Mouse (Mus musculus) G1E (cell line): Measurements from ENCODE around the gene Antxr2. TPM values are rescaled to one million over a fixed set of nuclear protein-coding genes. Genes with fewer than 3 reads are reported as not detected.

Experiments
- ATAC-seq: 2 replicates; pipeline ENCODE4 v1.8.0; 2016; ENCODE audit warnings: mild to moderate bottlenecking; ENCODE audit not compliant: insufficient number of reproducible peaks, poor library complexity, low FRiP score, severe bottlenecking; ENCODE audit errors: extremely low read depth
- DNase-seq: peaks from one replicate; pipeline ENCODE4 v3.0.0; 2012; ENCODE audit warnings: low spot score
- H3K27me3 ChIP-seq: 2 replicates; pipeline ENCODE4 v1.6.1; 2012; ENCODE audit warnings: mild to moderate bottlenecking, low read length, inconsistent platforms; ENCODE audit not compliant: insufficient read depth
- H3K36me3 ChIP-seq: replicated peaks from 2 replicates; pipeline ENCODE3; 2012; ENCODE audit warnings: mild to moderate bottlenecking, inconsistent platforms
- H3K4me1 ChIP-seq: 2 replicates; pipeline ENCODE4 v1.6.1; 2012; ENCODE audit warnings: low read depth, low read length, inconsistent platforms, mixed read lengths; ENCODE audit not compliant: insufficient read depth
- H3K4me3 ChIP-seq: 2 replicates; pipeline ENCODE4 v1.5.1; 2012; ENCODE audit warnings: low read depth, mild to moderate bottlenecking, inconsistent platforms, low read length, moderate library complexity, mixed read lengths
- H3K9me3 ChIP-seq: replicated peaks from 2 replicates; pipeline ENCODE4 v1.6.1; 2012; ENCODE audit warnings: inconsistent platforms
- CTCF ChIP-seq: IDR thresholded peaks from 2 replicates; pipeline ENCODE4 v1.5.1; 2012; ENCODE audit warnings: low read depth, low read length, inconsistent platforms, mixed read lengths
- GATA1 ChIP-seq: IDR thresholded peaks from 2 replicates; pipeline ENCODE4 v1.6.1; 2012; ENCODE audit warnings: borderline replicate concordance, low read length, inconsistent platforms, mixed read lengths
- GATA2 ChIP-seq: IDR thresholded peaks from 2 replicates; pipeline ENCODE4 v1.6.1; 2012; ENCODE audit warnings: low read depth, low read length, inconsistent platforms, borderline replicate concordance
- POLR2AphosphoS5 ChIP-seq: IDR thresholded peaks from 2 replicates; pipeline ENCODE4 v1.6.1; 2012; ENCODE audit warnings: low read depth, low read length, inconsistent platforms; ENCODE audit not compliant: insufficient replicate concordance
- TAL1 ChIP-seq: conservative IDR thresholded peaks from 2 replicates; pipeline ENCODE4 v1.6.1; 2012; ENCODE audit warnings: low read depth, low read length, inconsistent platforms, mixed read lengths
- polyA plus RNA-seq: library from polyadenylated mRNA; stranded (reverse); fragments of >175 nt; gene quantifications from 2 replicates; pipeline ENCODE4 v1.2.3, GENCODE M21; 2012
- total RNA-seq, 2 experiments: library from RNA; stranded (forward) in 1 of 2; stranded (reverse) in 1 of 2; fragments of 200-1000 nt in 1 of 2; fragments of >200 nt in 1 of 2; fragmentation: Nextera tagmentation in 1 of 2; gene quantifications; 2 replicates each; pipeline ENCODE4 v1.2.3; 2014 to 2017

Gene Antxr2
- total and polyA plus RNA-seq, 3 experiments, result 0.05 TPM; not detected in 2

- Histone ChIP-seq H3K4me1 (no peaks in the 10 kb centered on the region), H3K36me3 (no peaks in the 10 kb centered on the region), H3K4me3 (no peak overlapping the region), H3K27me3 (no peaks in the 10 kb centered on the region), H3K9me3 (no peaks in the 10 kb centered on the region)
- DNase-seq (no peak), ATAC-seq (no peak)
- TF ChIP-seq CTCF (no peak), GATA2 (no peak), POLR2AphosphoS5 (no peak), GATA1 (no peak), TAL1 (no peak)
These were observed 163.9 kb downstream of the Antxr2 start for GRCm38 (mm10) chr5:97866975-97867374.

GRCm38 (mm10) chr5:97857101-97857500 is 173.7 kb downstream of the Antxr2 start:
- TF ChIP-seq GATA2 (no peak), POLR2AphosphoS5 (no peak), TAL1 (no peak), CTCF (no peak), GATA1 (no peak)
- DNase-seq (no peak), ATAC-seq (no peak)
- no peaks in the 10 kb centered on the region for H3K36me3 ChIP-seq
- H3K9me3 ChIP-seq, result peaks cover 11% of the 10 kb centered on the region
- no peaks in the 10 kb centered on the region for H3K4me1 ChIP-seq
- H3K4me3 ChIP-seq, result no peak overlapping the region
- H3K27me3 ChIP-seq, result no peaks in the 10 kb centered on the region

- H3K27me3 ChIP-seq, result no peaks in the 10 kb centered on the region
- H3K4me3 ChIP-seq, result no peak overlapping the region
- DNase-seq (no peak), ATAC-seq (no peak)
- TF ChIP-seq POLR2AphosphoS5 (no peak), GATA2 (no peak), CTCF (no peak), TAL1 (no peak), GATA1 (no peak)
- H3K36me3 ChIP-seq, result no peaks in the 10 kb centered on the region
- peaks cover 11% of the 10 kb centered on the region for H3K9me3 ChIP-seq
- no peaks in the 10 kb centered on the region for H3K4me1 ChIP-seq
These were observed 178.7 kb downstream of the Antxr2 start for GRCm38 (mm10) chr5:97851981-97852748.

- Histone ChIP-seq H3K27me3 (no peaks in the 10 kb centered on the region), H3K36me3 (no peaks in the 10 kb centered on the region), H3K4me1 (no peaks in the 10 kb centered on the region), H3K4me3 (no peak overlapping the region), H3K9me3 (peaks cover 5% of the 10 kb centered on the region; the same call in 1 of the 2 replicates)
- TF ChIP-seq TAL1, result no peak
- TF ChIP-seq GATA2, result no peak
- no peak for TF ChIP-seq CTCF
- TF ChIP-seq GATA1, result no peak
- ATAC-seq (no peak), DNase-seq (no peak)
These were observed 183.5 kb downstream of the Antxr2 start for GRCm38 (mm10) chr5:97847204-97847895.

- Histone ChIP-seq H3K27me3 (no peaks in the 10 kb centered on the region), H3K9me3 (peaks cover 7% of the 10 kb centered on the region; the same call in 1 of the 2 replicates), H3K4me1 (no peaks in the 10 kb centered on the region), H3K4me3 (no peak overlapping the region), H3K36me3 (no peaks in the 10 kb centered on the region)
- TF ChIP-seq TAL1, result no peak
- no peak for TF ChIP-seq POLR2AphosphoS5
- no peak for TF ChIP-seq GATA1
- no peak for TF ChIP-seq CTCF
- TF ChIP-seq GATA2, result no peak
- DNase-seq (no peak), ATAC-seq (no peak)
These were observed 184.3 kb downstream of the Antxr2 start for GRCm38 (mm10) chr5:97846503-97846902.

GRCm38 (mm10) chr5:97842016-97842415 is 188.8 kb downstream of the Antxr2 start:
- ATAC-seq (no peak), DNase-seq (no peak)
- Histone ChIP-seq H3K27me3 (no peaks in the 10 kb centered on the region), H3K4me1 (no peaks in the 10 kb centered on the region), H3K4me3 (no peak overlapping the region), H3K9me3 (peaks cover 6% of the 10 kb centered on the region), H3K36me3 (no peaks in the 10 kb centered on the region)
- TF ChIP-seq CTCF, result no peak

GRCm38 (mm10) chr5:97839924-97840279 is 190.9 kb downstream of the Antxr2 start:
- Histone ChIP-seq H3K4me3 (no peak overlapping the region), H3K4me1 (no peaks in the 10 kb centered on the region), H3K9me3 (peaks cover 6% of the 10 kb centered on the region), H3K36me3 (no peaks in the 10 kb centered on the region), H3K27me3 (no peaks in the 10 kb centered on the region)
- ATAC-seq (no peak), DNase-seq (no peak)
- TF ChIP-seq GATA1 (no peak), TAL1 (no peak), CTCF (no peak), POLR2AphosphoS5 (no peak), GATA2 (no peak)
